Mouse (Mus musculus): ENCODE results near the gene Cdh5. TPM values are rescaled to one million over a fixed set of nuclear protein-coding genes. Genes with fewer than 3 reads are reported as not detected.
A peak's percentile ranks its signal among the peaks of the same experiment; 100 is the strongest.
"Not testable (repeated sequence)": the region's sequence is repeated elsewhere in the genome, so short reads cannot be mapped to it uniquely, and the experiment has no call there.

Gene Cdh5
- polyA plus RNA-seq, 1 experiment from 2014 or later: 12.7 TPM

DNA sequence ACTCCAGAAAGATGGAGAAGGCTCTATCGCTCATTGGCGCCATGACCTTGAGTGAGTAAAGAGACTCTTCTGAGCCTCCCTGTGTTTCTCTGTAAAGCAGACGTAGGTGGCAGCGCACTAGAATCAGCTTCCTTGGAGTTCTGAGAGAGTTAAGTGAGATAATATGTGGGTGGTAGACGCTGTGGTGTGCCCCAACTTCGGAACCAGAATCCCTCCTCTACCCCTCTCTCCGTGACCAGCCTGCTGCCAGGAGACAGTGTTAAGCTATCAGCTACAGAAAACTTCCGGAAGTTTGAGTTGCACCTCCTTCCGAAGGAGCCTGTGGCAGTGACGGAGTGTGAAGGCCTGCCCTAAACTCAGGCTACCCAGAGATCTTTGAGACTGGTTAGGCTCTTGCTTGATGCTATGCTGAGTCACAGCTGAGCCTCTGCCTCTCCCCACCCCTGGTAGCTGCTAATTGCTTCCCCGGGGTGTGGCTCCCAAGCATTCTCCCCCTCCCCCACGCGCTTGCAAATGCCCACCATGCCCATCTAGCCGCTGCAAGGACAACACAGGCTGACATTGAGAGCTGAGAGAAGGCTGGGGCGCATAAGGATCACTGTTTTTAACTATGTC is 32.9 kb upstream of the Cdh5 start:
- DNase-seq (no peak), ATAC-seq (ENCODE audit: low FRiP score, low TSS enrichment) (no peak)
- H3K4me3 ChIP-seq (replicated peaks; ENCODE audit: low read depth, low read length): no peak overlapping the region
- no peaks in the 10 kb centered on the region for H3K36me3 ChIP-seq (ENCODE audit: control insufficient read depth, insufficient read depth, low read length)
- no peak overlapping the region for H3K4me2 ChIP-seq (ENCODE audit: low read length)
- no peaks in the 10 kb centered on the region for H3K9me3 ChIP-seq (ENCODE audit: control insufficient read depth, low read length)
- no peaks in the 10 kb centered on the region for H3K27me3 ChIP-seq (ENCODE audit: control insufficient read depth, insufficient read depth, low read length)
- no peak overlapping the region for H3K9ac ChIP-seq (replicated peaks; ENCODE audit: low read length)
- 81% methylated on average over 15 of the region's 15 CpGs for WGBS
- H3K4me1 ChIP-seq (ENCODE audit: control insufficient read depth, insufficient read depth, low read length): no peaks in the 10 kb centered on the region
- H3K27ac ChIP-seq (replicated peaks; ENCODE audit: low read depth, low read length): no peak overlapping the region

- H3K27me3 ChIP-seq (ENCODE audit: control insufficient read depth, insufficient read depth, low read length); H3K27ac ChIP-seq (replicated peaks; ENCODE audit: low read depth, low read length); H3K4me3 ChIP-seq (replicated peaks; ENCODE audit: low read depth, low read length); H3K9ac ChIP-seq (replicated peaks; ENCODE audit: low read length); H3K4me2 ChIP-seq (ENCODE audit: low read length); H3K9me3 ChIP-seq (ENCODE audit: control insufficient read depth, low read length); H3K4me1 ChIP-seq (ENCODE audit: control insufficient read depth, insufficient read depth, low read length); DNase-seq; ATAC-seq (ENCODE audit: low FRiP score, low TSS enrichment); H3K36me3 ChIP-seq (ENCODE audit: control insufficient read depth, insufficient read depth, low read length): not testable (repeated sequence)
- 81% methylated on average over 9 of the region's 9 CpGs for WGBS
These were observed 31.1 kb upstream of the Cdh5 start for GRCm38 (mm10) chr8:104070201-104070865.

DNA sequence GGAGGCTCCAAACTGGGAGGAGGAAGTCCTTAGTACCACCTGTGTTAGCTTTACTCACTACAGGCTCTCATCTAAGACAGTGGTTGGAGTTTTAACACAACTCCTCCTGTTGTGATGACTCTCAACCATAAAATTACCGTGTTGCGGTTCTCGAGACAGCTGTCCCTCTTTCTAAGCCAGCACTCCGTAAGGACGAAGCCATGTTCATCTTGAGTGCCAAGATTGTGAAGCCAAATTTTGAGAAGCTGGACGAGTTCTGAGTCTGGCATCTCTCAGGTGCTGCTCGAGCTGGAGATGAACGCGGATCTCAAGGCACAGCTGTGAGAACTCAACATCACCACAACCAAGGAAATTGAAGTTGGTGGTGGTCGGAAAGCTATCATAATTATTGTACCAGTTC is 30.5 kb upstream of the Cdh5 start:
- H3K9me3 ChIP-seq (ENCODE audit: control insufficient read depth, low read length): no peaks in the 10 kb centered on the region
- no peaks in the 10 kb centered on the region for H3K4me1 ChIP-seq (ENCODE audit: control insufficient read depth, insufficient read depth, low read length)
- no peak overlapping the region for H3K9ac ChIP-seq (replicated peaks; ENCODE audit: low read length)
- H3K27ac ChIP-seq (replicated peaks; ENCODE audit: low read depth, low read length): no peak overlapping the region
- H3K27me3 ChIP-seq (ENCODE audit: control insufficient read depth, insufficient read depth, low read length): no peaks in the 10 kb centered on the region
- 93% methylated on average over 10 of the region's 10 CpGs for WGBS
- H3K4me3 ChIP-seq (replicated peaks; ENCODE audit: low read depth, low read length): no peak overlapping the region
- no peak overlapping the region for H3K4me2 ChIP-seq (ENCODE audit: low read length)
- ATAC-seq (ENCODE audit: low FRiP score, low TSS enrichment): no peak
- H3K36me3 ChIP-seq (ENCODE audit: control insufficient read depth, insufficient read depth, low read length): no peaks in the 10 kb centered on the region
- no peak for DNase-seq

GRCm38 (mm10) chr8:104075079-104075478 is 26.3 kb upstream of the Cdh5 start:
- Histone ChIP-seq H3K9me3 (ENCODE audit: control insufficient read depth, low read length) (no peaks in the 10 kb centered on the region), H3K4me1 (ENCODE audit: control insufficient read depth, insufficient read depth, low read length) (no peaks in the 10 kb centered on the region), H3K27ac (replicated peaks; ENCODE audit: low read depth, low read length) (no peak overlapping the region), H3K4me3 (replicated peaks; ENCODE audit: low read depth, low read length) (no peak overlapping the region), H3K9ac (replicated peaks; ENCODE audit: low read length) (no peak overlapping the region), H3K27me3 (ENCODE audit: control insufficient read depth, insufficient read depth, low read length) (no peaks in the 10 kb centered on the region), H3K4me2 (ENCODE audit: low read length) (no peak overlapping the region), H3K36me3 (ENCODE audit: control insufficient read depth, insufficient read depth, low read length) (no peaks in the 10 kb centered on the region)
- no peak for DNase-seq
- WGBS: 93% methylated on average over 6 of the region's 6 CpGs
- ATAC-seq (ENCODE audit: low FRiP score, low TSS enrichment): no peak

- H3K4me2 ChIP-seq (ENCODE audit: low read length): no peak overlapping the region
- no peak overlapping the region for H3K27ac ChIP-seq (replicated peaks; ENCODE audit: low read depth, low read length)
- DNase-seq (peak; percentile 76), ATAC-seq (ENCODE audit: low FRiP score, low TSS enrichment) (no peak)
- whole genome bisulfite sequencing: 31% methylated on average over 8 of the region's 8 CpGs
- no peaks in the 10 kb centered on the region for H3K36me3 ChIP-seq (ENCODE audit: control insufficient read depth, insufficient read depth, low read length)
- no peak overlapping the region for H3K4me3 ChIP-seq (replicated peaks; ENCODE audit: low read depth, low read length)
- no peaks in the 10 kb centered on the region for H3K4me1 ChIP-seq (ENCODE audit: control insufficient read depth, insufficient read depth, low read length)
- no peak overlapping the region for H3K9ac ChIP-seq (replicated peaks; ENCODE audit: low read length)
- no peaks in the 10 kb centered on the region for H3K9me3 ChIP-seq (ENCODE audit: control insufficient read depth, low read length)
- H3K27me3 ChIP-seq (ENCODE audit: control insufficient read depth, insufficient read depth, low read length): no peaks in the 10 kb centered on the region
These were observed 24.6 kb upstream of the Cdh5 start for GRCm38 (mm10) chr8:104076541-104077412.

DNA sequence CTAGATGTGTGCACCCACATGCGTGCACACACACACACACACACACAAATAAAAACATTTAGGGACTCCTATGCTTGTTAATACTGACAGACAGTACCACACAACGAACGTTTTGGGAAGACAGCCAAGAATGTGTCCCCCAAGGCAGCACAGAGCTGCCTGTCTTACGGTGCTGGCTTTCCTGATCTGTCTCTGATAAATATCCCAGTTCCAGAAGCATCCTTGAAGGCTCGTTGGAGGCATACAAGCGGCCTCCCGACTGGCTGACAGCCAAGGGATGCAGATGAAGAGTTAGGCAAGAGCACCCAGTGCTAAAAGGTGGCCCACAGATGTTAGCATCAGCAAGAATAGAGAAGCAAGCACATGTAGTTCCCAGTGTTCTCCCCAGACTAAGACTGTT is 23.3 kb upstream of the Cdh5 start:
- 60% methylated on average over 7 of the region's 7 CpGs for WGBS
- no peak overlapping the region for H3K4me2 ChIP-seq (ENCODE audit: low read length)
- DNase-seq (peak; percentile 58), ATAC-seq (ENCODE audit: low FRiP score, low TSS enrichment) (no peak)
- H3K27me3 ChIP-seq (ENCODE audit: control insufficient read depth, insufficient read depth, low read length): no peaks in the 10 kb centered on the region
- H3K36me3 ChIP-seq (ENCODE audit: control insufficient read depth, insufficient read depth, low read length): no peaks in the 10 kb centered on the region
- no peaks in the 10 kb centered on the region for H3K9me3 ChIP-seq (ENCODE audit: control insufficient read depth, low read length)
- H3K4me3 ChIP-seq (replicated peaks; ENCODE audit: low read depth, low read length): no peak overlapping the region
- H3K9ac ChIP-seq (replicated peaks; ENCODE audit: low read length): no peak overlapping the region
- no peaks in the 10 kb centered on the region for H3K4me1 ChIP-seq (ENCODE audit: control insufficient read depth, insufficient read depth, low read length)
- no peak overlapping the region for H3K27ac ChIP-seq (replicated peaks; ENCODE audit: low read depth, low read length)

GRCm38 (mm10) chr8:104085281-104085680 is 16.1 kb upstream of the Cdh5 start:
- Histone ChIP-seq H3K9me3 (ENCODE audit: control insufficient read depth, low read length) (no peaks in the 10 kb centered on the region), H3K27ac (replicated peaks; ENCODE audit: low read depth, low read length) (no peak overlapping the region), H3K36me3 (ENCODE audit: control insufficient read depth, insufficient read depth, low read length) (no peaks in the 10 kb centered on the region), H3K27me3 (ENCODE audit: control insufficient read depth, insufficient read depth, low read length) (no peaks in the 10 kb centered on the region), H3K4me1 (ENCODE audit: control insufficient read depth, insufficient read depth, low read length) (no peaks in the 10 kb centered on the region), H3K4me2 (ENCODE audit: low read length) (no peak overlapping the region), H3K4me3 (replicated peaks; ENCODE audit: low read depth, low read length) (no peak overlapping the region), H3K9ac (replicated peaks; ENCODE audit: low read length) (no peak overlapping the region)
- WGBS: 86% methylated on average over 10 of the region's 10 CpGs
- no peak for ATAC-seq (ENCODE audit: low FRiP score, low TSS enrichment)
- no peak for DNase-seq

DNA sequence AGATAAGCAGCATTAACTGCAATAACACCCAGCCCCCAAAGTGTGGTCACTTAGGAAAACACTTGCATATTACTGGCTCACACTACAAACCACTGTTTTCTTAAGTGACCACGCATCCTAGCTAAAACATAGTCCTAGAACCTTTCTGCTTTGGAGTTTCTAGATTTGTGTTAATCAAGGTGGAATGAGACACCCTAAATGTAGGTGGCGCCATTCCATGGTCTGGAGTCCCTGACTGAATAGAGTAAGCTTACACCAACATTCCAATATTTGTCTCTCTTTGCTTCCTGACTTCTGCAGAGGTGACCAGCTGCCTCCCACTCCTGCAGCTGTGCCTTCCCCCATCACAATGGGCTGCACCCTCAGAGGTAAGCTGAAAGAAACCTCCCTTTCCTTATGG is 14.8 kb upstream of the Cdh5 start:
- Histone ChIP-seq H3K36me3 (ENCODE audit: control insufficient read depth, insufficient read depth, low read length) (no peaks in the 10 kb centered on the region), H3K4me2 (ENCODE audit: low read length) (no peak overlapping the region), H3K4me3 (replicated peaks; ENCODE audit: low read depth, low read length) (no peak overlapping the region), H3K9ac (replicated peaks; ENCODE audit: low read length) (no peak overlapping the region), H3K27ac (replicated peaks; ENCODE audit: low read depth, low read length) (no peak overlapping the region), H3K4me1 (ENCODE audit: control insufficient read depth, insufficient read depth, low read length) (no peaks in the 10 kb centered on the region), H3K9me3 (ENCODE audit: control insufficient read depth, low read length) (no peaks in the 10 kb centered on the region), H3K27me3 (ENCODE audit: control insufficient read depth, insufficient read depth, low read length) (no peaks in the 10 kb centered on the region)
- DNase-seq (no peak), ATAC-seq (ENCODE audit: low FRiP score, low TSS enrichment) (no peak)
- WGBS: 79% methylated on average over 2 of the region's 2 CpGs

Measured in midbrain, embryonic 14.5 days (tissue).